Mouse (Mus musculus): ENCODE measurements around the gene Cep55. TPM values are rescaled to one million over a fixed set of nuclear protein-coding genes. Genes with fewer than 3 reads are reported as not detected.

Cep55 gene
- polyA plus RNA-seq, 1 experiment from 2014 or later, result 18.1 TPM

DNA sequence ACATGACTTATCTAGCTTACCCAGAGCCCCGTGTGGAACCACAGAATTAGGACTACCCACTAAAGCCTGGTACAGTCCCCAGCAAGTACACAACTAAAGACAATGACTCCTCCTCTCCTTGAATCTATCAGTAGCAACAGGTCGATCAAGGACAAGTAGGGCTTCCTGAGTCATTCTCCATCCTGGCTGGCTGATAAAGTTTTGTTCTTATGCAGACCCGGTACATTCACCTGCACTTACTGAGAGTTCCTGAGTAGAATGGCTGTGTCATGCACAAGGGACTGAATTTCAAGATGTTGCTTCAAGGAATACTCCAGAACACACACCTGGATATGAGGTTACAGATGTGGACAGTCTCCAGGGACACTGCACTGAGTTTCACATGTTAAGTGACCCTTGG, 9.6 kb upstream of the Cep55 start:
- no peak overlapping the region for H3K4me3 ChIP-seq (replicated peaks)
- H3K36me3 ChIP-seq, result no peaks in the 10 kb centered on the region
- no peaks in the 10 kb centered on the region for H3K27me3 ChIP-seq
- peaks cover 11% of the 10 kb centered on the region for H3K4me1 ChIP-seq
- ATAC-seq (ENCODE audit: insufficient number of reproducible peaks, low FRiP score, low TSS enrichment, low read depth), result no peak
- 79% methylated on average over 3 of the region's 3 CpGs for WGBS
- no peaks in the 10 kb centered on the region for H3K9me3 ChIP-seq (replicated peaks)
- H3K9ac ChIP-seq, result no peak overlapping the region
- H3K27ac ChIP-seq (replicated peaks), result no peak overlapping the region
- H3K4me2 ChIP-seq (replicated peaks), result no peak overlapping the region

DNA sequence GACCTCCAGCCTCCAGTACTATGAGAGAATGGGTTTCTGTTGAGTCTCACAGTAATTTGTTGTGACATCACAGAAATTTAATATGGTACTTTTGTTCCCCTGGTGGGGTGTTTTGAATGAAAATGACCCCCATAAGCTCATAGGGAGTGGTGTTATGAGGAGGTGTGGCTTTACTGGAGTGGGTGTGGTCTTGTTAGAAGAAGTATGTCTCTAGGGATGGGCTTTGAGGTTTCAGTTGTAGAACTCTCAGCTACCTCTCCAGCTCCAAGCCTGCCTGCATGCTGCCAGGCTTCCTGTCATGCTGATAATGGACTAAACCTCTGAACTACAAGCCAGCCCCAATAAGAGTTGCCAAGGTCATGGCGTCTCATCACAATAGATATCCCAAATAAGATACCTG, 5.1 kb upstream of the Cep55 start:
- H3K9ac ChIP-seq, result no peak overlapping the region
- no peak overlapping the region for H3K4me3 ChIP-seq (replicated peaks)
- 0 out of 2 replicates have a peak, but pooled peaks cover 11% of the 10 kb centered on the region for H3K4me1 ChIP-seq
- no peak overlapping the region for H3K4me2 ChIP-seq (replicated peaks)
- H3K9me3 ChIP-seq (replicated peaks), result no peaks in the 10 kb centered on the region
- ATAC-seq (ENCODE audit: insufficient number of reproducible peaks, low FRiP score, low TSS enrichment, low read depth), result no peak
- 92% methylated on average over 1 of the region's 1 CpGs for WGBS
- H3K36me3 ChIP-seq, result no peaks in the 10 kb centered on the region
- no peaks in the 10 kb centered on the region for H3K27me3 ChIP-seq
- no peak overlapping the region for H3K27ac ChIP-seq (replicated peaks)

DNA sequence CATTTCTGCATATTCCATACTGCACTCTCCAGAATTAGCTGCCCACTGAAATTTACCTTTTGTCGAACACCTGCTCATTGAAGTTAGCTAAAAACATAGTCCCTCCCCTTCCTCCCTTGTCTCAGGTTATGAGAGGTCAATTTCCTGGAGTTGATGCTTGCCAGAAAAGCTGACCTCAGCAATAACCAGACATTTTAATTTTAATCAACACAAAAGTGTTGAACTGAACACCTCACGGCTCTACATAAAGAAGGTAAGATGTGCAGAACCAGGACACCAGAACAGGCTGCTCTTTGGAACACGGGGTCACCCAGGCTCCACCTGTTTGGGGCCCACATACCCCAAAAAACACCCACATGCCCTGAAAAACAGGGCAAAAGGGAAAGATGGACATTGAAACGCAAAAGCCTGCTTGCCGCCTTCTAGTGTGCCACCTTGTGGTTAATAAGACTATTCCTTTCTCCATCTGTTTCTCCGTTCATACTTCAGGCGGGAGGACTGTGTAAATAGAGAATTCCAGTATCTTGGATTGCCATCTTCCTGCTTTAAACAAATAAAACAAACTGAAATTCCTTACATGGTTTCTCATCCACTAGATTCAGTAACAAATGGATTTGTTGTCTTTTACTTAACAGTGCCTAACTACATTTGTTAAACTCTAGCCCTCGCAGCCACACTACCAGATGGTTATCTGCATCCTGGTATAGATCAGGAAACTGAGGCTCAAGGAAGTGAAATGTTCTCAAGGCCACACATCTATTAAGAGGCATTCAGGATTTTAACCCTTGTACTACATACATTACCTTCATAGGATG, 1.4 kb upstream of the Cep55 start:
- peaks cover 25% of the 10 kb centered on the region for H3K4me1 ChIP-seq
- peak overlapping the region; percentile 91 for H3K4me2 ChIP-seq (replicated peaks)
- WGBS, result 25% methylated on average over 8 of the region's 8 CpGs
- H3K9me3 ChIP-seq (replicated peaks), result no peaks in the 10 kb centered on the region
- H3K4me3 ChIP-seq (replicated peaks), result peak overlapping the region; percentile 83
- H3K27ac ChIP-seq (replicated peaks), result 0 out of 2 replicates have a peak overlapping the region, but pooled peaks have one; percentile 55
- ATAC-seq (ENCODE audit: insufficient number of reproducible peaks, low FRiP score, low TSS enrichment, low read depth), result no peak
- peaks cover 4% of the 10 kb centered on the region; the same call in 1 of the 2 replicates for H3K36me3 ChIP-seq
- peak overlapping the region; percentile 28; the same call in 1 of the 2 replicates for H3K9ac ChIP-seq
- no peaks in the 10 kb centered on the region for H3K27me3 ChIP-seq

DNA sequence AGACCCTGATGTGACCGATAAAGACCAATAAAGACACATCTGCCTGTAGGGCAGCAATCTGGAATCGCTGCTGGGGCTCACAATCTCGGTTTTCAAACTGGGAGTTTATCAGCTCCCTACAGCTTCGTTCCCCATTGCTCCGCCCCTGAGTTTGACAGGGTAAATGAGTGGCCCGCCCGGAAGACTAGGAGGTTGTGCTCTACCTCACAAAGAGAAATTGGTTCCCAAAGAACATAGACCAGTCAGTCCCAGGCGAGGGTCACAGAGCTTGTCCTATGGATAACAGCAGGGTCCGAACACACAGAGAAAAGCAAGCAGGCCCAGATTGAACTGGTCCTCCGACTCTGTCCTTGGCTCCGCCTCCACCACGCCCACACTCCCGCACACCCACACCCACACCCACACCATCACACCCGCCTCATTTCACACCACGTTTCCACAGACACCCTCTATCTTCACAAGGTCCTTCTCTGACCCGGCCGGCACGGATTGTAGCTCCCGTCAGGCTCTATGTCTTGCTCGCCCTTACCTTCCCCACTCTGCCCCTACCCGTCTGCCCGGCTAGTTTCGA, 577 bp upstream of the Cep55 start:
- Histone ChIP-seq H3K9ac (peak overlapping the region; percentile 28; the same call in 1 of the 2 replicates), H3K4me3 (replicated peaks) (peak overlapping the region; percentile 83), H3K36me3 (peaks cover 4% of the 10 kb centered on the region), H3K4me2 (replicated peaks) (peak overlapping the region; percentile 91), H3K4me1 (peaks cover 25% of the 10 kb centered on the region), H3K9me3 (replicated peaks) (no peaks in the 10 kb centered on the region), H3K27me3 (no peaks in the 10 kb centered on the region), H3K27ac (replicated peaks) (peak overlapping the region; percentile 55; the same call in 1 of the 2 replicates)
- under 1% methylated on average over 23 of the region's 23 CpGs for WGBS
- ATAC-seq (ENCODE audit: insufficient number of reproducible peaks, low FRiP score, low TSS enrichment, low read depth), result peak; percentile 92

DNA sequence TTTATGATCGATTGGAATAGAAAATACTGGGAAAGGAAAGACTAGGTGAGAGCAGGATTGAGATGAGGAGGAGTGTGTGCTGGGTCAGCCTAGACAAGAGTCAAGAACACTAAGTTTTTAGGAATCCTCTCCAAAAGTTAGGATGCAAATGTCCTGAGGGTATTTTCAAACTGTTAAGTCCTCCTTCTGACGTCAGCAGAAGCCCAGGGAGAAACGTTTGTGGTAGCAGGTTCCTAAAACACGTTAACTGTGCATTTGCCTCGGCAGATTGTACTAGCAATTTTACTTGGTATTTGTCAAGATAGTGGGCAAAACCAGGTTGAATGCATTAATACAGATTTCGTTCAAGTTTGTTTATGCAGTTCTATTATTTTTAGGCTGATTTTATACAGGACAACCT, 987 bp downstream of the Cep55 start:
- H3K9ac ChIP-seq, result no peak overlapping the region
- ATAC-seq (ENCODE audit: insufficient number of reproducible peaks, low FRiP score, low TSS enrichment, low read depth), result no peak

DNA sequence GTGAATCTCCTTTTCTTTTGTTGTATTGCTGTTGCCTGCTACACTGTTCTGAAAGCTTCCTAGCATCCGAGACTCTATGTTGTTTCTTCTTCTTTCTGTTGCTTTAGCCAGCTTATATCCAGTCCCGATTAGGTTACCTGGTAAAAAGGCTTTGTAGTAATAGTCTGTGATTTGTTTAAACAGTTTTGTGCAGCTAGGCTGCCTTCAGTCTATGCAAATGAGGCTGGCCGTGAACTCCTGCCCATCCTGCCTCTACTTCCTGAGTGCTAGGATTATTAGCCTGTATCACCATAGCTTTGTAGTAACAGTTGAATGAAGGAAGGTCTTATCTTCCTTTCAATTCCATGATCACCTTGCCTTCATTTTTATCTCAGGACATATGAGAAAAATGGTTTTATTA, 1.5 kb downstream of the Cep55 start:
- Histone ChIP-seq H3K4me2 (replicated peaks) (peak overlapping the region; percentile 91), H3K27me3 (no peaks in the 10 kb centered on the region), H3K36me3 (peaks cover 22% of the 10 kb centered on the region), H3K4me3 (replicated peaks) (peak overlapping the region; percentile 83), H3K27ac (replicated peaks) (no peak overlapping the region), H3K4me1 (peaks cover 25% of the 10 kb centered on the region), H3K9ac (no peak overlapping the region), H3K9me3 (replicated peaks) (no peaks in the 10 kb centered on the region)
- 52% methylated on average over 3 of the region's 3 CpGs for WGBS
- ATAC-seq (ENCODE audit: insufficient number of reproducible peaks, low FRiP score, low TSS enrichment, low read depth), result no peak

More for the DNA sequence above, 987 bp downstream of the Cep55 start:
- peak overlapping the region; percentile 91 for H3K4me2 ChIP-seq (replicated peaks)
- WGBS, result 10% methylated on average over 6 of the region's 6 CpGs
- no peaks in the 10 kb centered on the region for H3K9me3 ChIP-seq (replicated peaks)
- H3K27me3 ChIP-seq, result no peaks in the 10 kb centered on the region
- peak overlapping the region; percentile 83 for H3K4me3 ChIP-seq (replicated peaks)
- peaks cover 17% of the 10 kb centered on the region for H3K36me3 ChIP-seq
- H3K27ac ChIP-seq (replicated peaks), result no peak overlapping the region
- H3K4me1 ChIP-seq, result peaks cover 25% of the 10 kb centered on the region

DNA sequence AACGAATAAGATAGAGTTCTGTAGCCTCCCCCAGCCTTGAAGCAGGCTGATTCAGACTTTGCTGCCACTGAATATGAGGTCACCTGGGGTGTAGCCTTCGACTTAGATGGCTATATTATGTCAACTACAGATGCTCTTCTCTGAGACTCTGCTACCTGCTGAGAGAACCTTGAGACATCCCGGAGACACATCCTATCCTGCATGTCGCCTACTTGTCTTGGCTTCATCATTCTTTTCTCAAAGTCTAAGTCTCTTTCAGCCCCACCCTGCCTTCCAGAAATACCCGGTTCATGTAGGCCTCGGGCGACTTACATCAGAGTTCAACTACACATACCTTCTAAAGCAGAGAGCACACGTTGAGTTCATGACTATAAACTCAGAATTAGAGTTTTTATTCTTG, 2.1 kb downstream of the Cep55 start:
- H3K4me1 ChIP-seq, result peaks cover 25% of the 10 kb centered on the region
- H3K27ac ChIP-seq (replicated peaks), result no peak overlapping the region
- ATAC-seq (ENCODE audit: insufficient number of reproducible peaks, low FRiP score, low TSS enrichment, low read depth), result no peak
- 79% methylated on average over 8 of the region's 8 CpGs for WGBS
- H3K4me2 ChIP-seq (replicated peaks), result no peak overlapping the region
- H3K36me3 ChIP-seq, result peaks cover 23% of the 10 kb centered on the region
- H3K9me3 ChIP-seq (replicated peaks), result no peaks in the 10 kb centered on the region
- no peaks in the 10 kb centered on the region for H3K27me3 ChIP-seq
- no peak overlapping the region for H3K9ac ChIP-seq
- H3K4me3 ChIP-seq (replicated peaks), result no peak overlapping the region

DNA sequence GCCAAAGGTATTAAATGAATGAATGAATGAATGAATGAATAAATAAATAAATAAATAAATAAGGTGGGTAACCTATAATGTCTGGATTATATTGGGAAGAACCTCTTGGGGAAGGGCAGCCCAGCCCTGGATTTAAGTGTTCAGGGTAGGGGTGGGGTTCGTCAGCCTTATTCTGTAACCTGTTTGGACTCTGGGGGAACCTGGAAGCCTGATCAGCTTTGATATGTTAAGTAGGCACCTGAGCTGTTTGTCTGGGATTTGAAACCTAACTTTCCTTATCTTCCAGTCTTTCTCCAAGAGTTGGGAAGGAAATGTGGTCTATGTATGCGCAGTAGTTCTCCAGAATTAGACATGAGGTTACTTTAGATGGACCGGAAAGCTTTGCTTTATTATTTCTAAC, 8.4 kb downstream of the Cep55 start:
- H3K9ac ChIP-seq, result no peak overlapping the region
- no peak overlapping the region for H3K4me3 ChIP-seq (replicated peaks)
- H3K27me3 ChIP-seq, result no peaks in the 10 kb centered on the region
- H3K36me3 ChIP-seq, result peaks cover 33% of the 10 kb centered on the region
- H3K27ac ChIP-seq (replicated peaks), result no peak overlapping the region
- no peaks in the 10 kb centered on the region for H3K4me1 ChIP-seq
- 93% methylated on average over 3 of the region's 3 CpGs for WGBS
- ATAC-seq (ENCODE audit: insufficient number of reproducible peaks, low FRiP score, low TSS enrichment, low read depth), result no peak
- no peak overlapping the region for H3K4me2 ChIP-seq (replicated peaks)
- H3K9me3 ChIP-seq (replicated peaks), result no peaks in the 10 kb centered on the region

DNA sequence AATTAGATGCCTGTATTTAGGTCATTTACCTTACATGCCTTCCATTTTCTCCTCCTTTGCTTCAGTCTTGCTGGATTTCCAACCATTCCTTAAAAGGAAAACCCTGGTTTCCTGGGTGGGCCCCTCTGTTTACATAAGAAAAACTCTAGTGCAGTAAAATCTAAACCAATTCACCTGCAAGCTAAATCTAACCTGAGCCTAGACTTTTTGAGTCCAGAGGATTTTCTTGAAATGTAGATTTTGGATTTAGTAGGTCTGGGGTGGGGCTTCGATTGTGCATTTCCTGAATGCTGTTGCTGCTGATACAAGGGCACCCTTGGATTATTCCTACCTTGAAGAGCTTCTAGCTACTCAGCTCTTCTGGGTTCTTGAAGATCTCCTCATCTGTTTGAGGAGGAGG, 9.2 kb downstream of the Cep55 start:
- no peak overlapping the region for H3K9ac ChIP-seq
- 90% methylated on average over 1 of the region's 1 CpGs for WGBS
- no peak for ATAC-seq (ENCODE audit: insufficient number of reproducible peaks, low FRiP score, low TSS enrichment, low read depth)

DNA sequence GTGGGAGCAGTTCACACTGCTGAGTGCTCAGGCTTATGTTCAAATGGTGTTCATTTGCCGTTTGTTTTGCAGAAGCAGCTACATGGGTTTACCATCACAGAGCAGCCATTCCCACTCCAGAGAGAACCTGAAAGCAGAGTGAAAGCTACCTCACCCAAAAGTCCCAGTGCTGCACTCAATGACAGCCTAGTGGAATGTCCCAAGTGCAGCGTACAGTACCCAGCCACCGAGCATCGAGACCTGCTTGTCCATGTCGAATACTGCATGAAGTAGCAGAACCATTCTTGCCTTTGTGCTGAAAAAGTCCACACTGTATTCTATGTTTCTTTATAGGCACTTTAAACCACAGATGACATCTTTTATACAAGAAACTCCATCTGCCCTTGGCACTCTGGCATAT, 18.4 kb downstream of the Cep55 start:
- Histone ChIP-seq H3K4me1 (no peaks in the 10 kb centered on the region), H3K9me3 (replicated peaks) (no peaks in the 10 kb centered on the region), H3K27me3 (no peaks in the 10 kb centered on the region), H3K4me2 (replicated peaks) (no peak overlapping the region), H3K36me3 (peaks cover 38% of the 10 kb centered on the region), H3K9ac (no peak overlapping the region), H3K4me3 (replicated peaks) (no peak overlapping the region), H3K27ac (replicated peaks) (no peak overlapping the region)
- WGBS, result 90% methylated on average over 5 of the region's 5 CpGs
- no peak for ATAC-seq (ENCODE audit: insufficient number of reproducible peaks, low FRiP score, low TSS enrichment, low read depth)

More for the DNA sequence above, 9.2 kb downstream of the Cep55 start:
- Histone ChIP-seq H3K4me3 (replicated peaks) (no peak overlapping the region), H3K4me2 (replicated peaks) (no peak overlapping the region), H3K27me3 (no peaks in the 10 kb centered on the region), H3K9me3 (replicated peaks) (no peaks in the 10 kb centered on the region), H3K27ac (replicated peaks) (no peak overlapping the region), H3K4me1 (no peaks in the 10 kb centered on the region), H3K36me3 (peaks cover 36% of the 10 kb centered on the region)

DNA sequence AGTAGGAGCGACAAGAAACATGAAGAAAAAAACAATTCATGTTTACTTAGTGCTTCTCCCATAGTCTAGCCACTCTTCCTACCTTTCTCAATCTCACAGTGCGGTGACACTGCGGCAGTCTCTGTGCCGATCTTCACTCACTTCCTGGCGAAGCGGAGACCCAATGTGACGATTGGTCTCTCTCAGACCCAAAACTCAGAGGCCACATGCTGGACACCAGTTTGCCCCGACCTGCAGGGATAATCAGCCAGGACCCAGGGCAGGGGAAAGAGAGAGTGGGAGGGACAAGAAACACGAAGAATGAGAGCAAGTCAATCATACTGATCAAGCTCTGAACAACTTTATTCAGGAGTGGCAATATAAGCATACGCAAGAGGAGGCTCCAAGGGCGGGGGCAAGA, 20.2 kb downstream of the Cep55 start:
- Histone ChIP-seq H3K27ac (replicated peaks) (no peak overlapping the region), H3K27me3 (no peaks in the 10 kb centered on the region), H3K4me3 (replicated peaks) (no peak overlapping the region), H3K36me3 (peaks cover 31% of the 10 kb centered on the region), H3K9ac (no peak overlapping the region), H3K4me2 (replicated peaks) (no peak overlapping the region), H3K4me1 (no peaks in the 10 kb centered on the region), H3K9me3 (replicated peaks) (no peaks in the 10 kb centered on the region)
- 84% methylated on average over 11 of the region's 11 CpGs for WGBS
- no peak for ATAC-seq (ENCODE audit: insufficient number of reproducible peaks, low FRiP score, low TSS enrichment, low read depth)
